Mouse (Mus musculus) E14TG2a.4 (cell line): ENCODE measurements around the gene Golt1b.

Experiments used
- CTCF ChIP-seq: conservative IDR thresholded peaks from 2 replicates; pipeline ENCODE4 v1.5.1; 2014; ENCODE audit warnings: low read length
- NANOG ChIP-seq: IDR thresholded peaks from 2 replicates; pipeline ENCODE4 v1.6.1; 2014; ENCODE audit warnings: borderline replicate concordance, low read length, mixed read lengths
- POU5F1 ChIP-seq: IDR thresholded peaks from 2 replicates; pipeline ENCODE4 v1.6.1; 2014; ENCODE audit warnings: low read length, borderline replicate concordance

- TF ChIP-seq CTCF (no peak), NANOG (no peak), POU5F1 (no peak)
Measured at GRCm38 (mm10) chr6:142379961-142380360, 7.1 kb upstream of the Golt1b start.
